Mouse (Mus musculus) WW6 (cell line): ENCODE data around the gene Wbp4.
"Not testable (repeated sequence)": the region's sequence is repeated elsewhere in the genome, so short reads cannot be mapped to it uniquely, and the experiment has no call there.

Experiments used
- DNase-seq: peaks from one replicate; pipeline ENCODE4 v3.0.0-alpha.2; 2013; ENCODE audit warnings: low read depth, low spot score

The Wbp4 gene

DNA sequence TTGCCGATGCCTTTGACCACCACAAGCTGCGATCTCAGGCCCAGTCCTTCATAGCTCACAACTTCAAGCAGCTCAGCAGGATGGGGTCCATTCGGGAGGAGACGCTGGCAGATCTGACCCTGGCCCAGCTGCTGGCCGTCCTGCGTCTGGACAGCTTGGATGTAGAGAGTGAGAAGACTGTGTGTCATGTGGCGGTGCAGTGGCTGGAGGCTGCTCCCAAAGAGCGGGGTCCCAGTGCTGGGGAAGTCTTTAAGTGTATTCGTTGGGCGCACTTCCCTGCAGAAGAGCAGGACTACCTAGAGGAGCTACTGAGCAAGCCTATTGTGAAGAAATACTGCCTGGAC is 28.8 kb downstream of the Wbp4 start:
- DNase-seq = not testable (repeated sequence)

DNA sequence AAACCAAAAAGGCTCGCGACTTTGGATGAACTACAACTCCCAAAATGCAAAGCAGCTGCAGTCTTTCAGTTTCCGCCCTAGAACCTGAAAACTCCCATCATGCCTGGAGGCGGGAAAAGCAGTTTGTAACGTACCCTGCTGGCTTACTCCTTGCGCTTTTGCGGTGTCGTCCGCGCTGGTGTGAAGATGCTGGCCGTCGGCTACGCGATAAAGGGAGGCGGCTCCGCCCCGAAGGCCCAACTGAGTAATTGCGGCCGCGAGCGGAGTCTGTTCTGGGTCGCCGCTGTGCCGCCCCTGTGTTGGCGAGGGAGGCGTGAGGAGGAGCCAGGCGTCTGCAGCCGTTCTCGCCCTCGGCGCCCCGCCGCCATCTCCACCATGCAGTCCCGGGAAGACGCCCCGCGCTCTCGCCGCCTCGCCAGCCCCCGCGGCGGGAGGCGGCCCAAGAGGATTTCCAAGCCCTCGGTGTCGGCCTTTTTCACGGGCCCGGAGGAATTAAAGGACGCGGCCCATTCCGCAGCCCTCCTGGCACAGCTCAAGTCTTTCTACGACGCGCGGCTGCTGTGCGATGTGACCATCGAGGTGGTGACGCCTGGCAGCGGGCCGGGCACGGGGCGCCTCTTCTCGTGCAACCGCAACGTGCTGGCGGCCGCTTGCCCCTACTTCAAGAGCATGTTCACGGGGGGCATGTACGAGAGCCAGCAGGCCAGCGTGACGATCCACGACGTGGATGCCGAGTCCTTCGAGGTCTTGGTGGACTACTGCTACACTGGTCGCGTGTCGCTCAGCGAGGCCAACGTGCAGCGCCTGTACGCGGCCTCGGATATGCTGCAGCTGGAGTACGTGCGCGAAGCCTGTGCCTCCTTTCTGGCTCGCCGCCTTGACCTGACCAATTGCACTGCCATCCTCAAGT is 29.4 kb downstream of the Wbp4 start, which contains the start of gene Kbtbd6:
Gene Kbtbd6, plus strand, starts transcription at position 155 of the 910 bp plus-strand sequence.
- peak; percentile 77 for DNase-seq

DNA sequence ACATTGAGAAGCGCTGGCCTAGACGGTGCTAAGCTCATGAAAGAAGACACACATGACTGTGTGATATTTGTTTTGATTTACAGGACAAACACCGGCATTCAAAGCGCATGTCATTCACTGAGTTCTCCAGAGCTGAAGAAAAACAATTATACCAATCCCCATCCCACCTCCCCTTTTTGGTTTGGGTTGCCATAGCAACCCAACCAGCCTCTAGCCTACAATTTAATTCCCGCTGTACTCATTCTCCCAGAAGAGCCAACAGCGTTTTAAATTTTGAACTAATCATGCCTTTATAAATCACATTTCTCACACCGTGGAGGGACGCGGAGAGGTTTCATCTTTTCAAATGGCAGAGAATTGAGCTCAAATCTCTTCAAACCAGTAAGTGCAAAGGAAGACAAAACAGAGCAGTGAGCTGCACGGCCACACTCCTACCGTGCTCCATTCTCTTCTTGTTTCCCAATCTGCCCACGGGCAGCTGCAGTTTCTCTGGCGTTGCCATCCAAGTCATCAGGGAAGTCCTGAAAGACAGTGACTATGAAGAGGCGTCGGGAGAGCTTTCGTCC is 36.2 kb downstream of the Wbp4 start:
- no peak for DNase-seq

DNA sequence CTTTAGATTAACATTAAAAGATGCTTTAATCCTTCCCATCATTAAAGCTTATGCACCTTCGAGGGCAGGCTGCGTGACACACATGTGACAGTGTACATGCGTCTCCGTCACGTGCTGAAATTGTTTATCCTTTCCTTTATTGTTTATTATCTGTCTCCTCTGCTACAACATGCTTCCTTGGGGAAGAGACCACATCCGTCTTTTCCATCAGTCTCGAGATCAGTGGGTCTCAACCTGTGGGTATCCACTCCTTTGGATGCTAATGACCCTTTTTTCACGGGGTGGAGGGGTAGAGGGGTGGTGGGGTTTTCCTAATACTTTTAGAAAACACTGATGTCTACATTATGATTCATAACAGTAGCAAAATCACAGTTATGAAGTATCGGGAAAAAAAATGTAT is 36.7 kb downstream of the Wbp4 start:
- DNase-seq = no peak

DNA sequence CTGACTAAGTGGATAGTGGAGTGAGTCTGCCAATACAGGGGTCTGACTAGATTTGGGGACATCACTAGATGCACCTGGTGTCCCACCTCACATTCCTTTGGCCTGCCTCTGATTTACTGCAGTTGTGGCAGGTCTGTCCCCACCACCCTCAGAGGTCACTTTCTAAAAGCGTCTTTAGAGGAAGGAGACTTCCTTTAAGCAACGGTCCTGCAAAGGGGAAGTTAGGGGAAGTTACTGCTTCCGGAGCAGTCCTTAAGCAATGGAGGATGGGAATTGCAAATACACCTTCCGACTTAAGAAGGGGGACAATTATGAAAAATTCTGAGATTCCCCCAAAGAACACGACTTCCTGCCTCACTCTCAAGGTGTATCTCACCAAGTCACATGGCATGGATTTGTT is 39.9 kb downstream of the Wbp4 start:
- no peak for DNase-seq

DNA sequence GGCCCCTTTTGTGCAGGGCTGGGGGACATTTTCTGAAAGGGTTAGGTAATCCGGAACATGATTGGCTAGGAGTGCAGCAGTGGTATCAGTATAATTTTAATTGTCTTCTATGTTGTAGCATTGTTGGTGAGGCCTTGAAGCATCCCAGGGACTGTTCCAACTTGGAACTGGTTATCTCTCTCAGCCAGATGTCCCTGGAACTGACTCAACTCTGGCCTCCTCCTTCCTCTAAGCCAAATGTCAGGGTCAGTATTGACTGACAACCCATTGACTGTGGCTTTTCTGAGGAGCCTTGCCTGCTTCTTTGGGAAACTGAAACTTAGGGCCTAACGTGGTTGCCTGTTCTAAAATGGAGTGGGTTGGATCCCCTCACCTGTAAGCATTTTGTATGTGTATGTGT is 40.7 kb downstream of the Wbp4 start:
- DNase-seq = no peak

DNA sequence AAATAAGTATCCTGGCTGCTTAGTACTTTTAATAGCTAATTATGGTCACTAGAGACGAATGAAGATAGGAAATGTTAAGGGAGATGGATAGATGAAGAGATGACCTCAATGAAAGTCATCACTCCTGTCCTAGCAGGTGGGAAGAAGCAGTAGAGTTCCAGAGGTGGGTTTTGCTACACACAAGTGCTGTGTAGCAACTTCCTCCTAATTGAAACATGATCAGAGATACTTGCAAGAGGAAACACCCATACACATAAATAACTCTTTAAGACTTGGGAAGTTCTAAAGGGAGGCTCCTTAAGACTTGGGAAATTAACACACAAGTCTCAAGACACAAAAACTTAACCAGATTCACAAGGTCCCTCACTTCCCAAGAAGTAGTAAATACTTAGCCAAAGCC is 47.3 kb downstream of the Wbp4 start:
- DNase-seq = no peak

DNA sequence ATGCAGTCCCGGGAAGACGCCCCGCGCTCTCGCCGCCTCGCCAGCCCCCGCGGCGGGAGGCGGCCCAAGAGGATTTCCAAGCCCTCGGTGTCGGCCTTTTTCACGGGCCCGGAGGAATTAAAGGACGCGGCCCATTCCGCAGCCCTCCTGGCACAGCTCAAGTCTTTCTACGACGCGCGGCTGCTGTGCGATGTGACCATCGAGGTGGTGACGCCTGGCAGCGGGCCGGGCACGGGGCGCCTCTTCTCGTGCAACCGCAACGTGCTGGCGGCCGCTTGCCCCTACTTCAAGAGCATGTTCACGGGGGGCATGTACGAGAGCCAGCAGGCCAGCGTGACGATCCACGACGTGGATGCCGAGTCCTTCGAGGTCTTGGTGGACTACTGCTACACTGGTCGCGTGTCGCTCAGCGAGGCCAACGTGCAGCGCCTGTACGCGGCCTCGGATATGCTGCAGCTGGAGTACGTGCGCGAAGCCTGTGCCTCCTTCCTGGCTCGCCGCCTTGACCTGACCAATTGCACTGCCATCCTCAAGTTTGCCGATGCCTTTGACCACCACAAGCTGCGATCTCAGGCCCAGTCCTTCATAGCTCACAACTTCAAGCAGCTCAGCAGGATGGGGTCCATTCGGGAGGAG is 54.5 kb downstream of the Wbp4 start:
- DNase-seq = not testable (repeated sequence)

DNA sequence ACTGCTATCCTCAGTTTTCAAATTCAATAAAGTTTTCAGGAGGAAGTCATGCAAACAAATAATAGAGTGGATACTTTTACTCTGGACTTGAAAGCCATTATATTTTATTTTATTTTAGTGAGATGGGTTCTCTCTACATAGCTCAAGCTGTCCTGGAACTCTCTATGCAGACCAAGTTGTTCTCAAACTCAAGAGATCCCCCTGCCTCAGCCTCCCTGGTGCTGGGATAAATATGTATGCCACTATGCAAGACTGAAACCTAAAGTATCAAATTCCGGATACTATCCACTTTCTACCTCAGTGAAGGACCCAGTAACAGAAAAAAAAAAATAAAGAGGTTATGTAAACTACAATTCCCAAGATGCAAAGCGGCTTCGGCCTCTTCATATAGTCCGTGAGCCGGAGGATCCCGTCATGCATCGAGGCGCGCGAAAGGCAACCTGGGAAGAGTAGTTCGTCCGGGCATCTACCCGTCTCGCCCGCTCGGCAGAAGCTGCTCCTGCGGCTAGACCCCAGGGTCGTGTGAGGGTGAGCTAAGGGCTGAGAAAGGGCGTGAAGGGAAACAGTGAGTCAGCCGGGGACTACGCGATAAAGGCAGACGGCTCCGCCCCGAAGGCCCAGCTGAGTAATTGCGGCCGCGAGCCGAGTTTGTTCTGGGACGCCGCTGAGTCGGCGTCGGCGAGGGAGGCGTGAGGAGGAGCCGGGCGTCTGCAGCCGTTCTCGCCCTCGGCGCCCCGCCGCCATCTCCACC is 55.2 kb downstream of the Wbp4 start, which contains the start of gene Kbtbd7:
Gene Kbtbd7, plus strand, starts transcription at position 533 of the 751 bp plus-strand sequence.
- DNase-seq = peak; percentile 88

DNA sequence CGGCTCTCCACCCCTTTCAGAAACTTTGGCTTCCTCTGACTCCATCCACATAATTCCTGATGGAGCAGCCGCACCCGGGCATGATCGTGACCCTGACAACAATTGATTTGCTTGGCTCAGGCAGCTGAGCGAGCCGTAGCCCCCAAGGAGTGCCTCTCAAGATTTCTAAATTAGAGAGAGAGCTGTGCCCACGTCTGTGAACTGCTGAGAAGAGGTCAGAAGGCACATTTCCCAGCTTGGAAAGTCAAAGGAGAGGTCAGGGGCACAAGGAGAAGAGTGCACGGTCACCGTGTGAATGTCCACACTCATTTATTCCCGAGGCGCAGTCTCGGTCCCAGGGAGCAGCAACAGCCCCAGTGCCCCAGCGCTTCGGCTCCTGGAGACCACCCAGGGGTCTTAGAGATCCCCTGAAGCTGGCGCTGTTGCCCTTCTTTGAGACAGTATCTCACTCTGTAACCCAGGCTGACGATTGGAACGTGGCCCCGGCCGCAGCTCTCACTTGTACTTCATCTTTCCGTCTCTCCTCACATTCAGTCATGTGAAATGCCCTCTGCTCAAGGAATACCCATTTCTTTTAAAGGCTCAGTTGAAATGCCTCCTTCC is 61.1 kb downstream of the Wbp4 start:
- DNase-seq = no peak

DNA sequence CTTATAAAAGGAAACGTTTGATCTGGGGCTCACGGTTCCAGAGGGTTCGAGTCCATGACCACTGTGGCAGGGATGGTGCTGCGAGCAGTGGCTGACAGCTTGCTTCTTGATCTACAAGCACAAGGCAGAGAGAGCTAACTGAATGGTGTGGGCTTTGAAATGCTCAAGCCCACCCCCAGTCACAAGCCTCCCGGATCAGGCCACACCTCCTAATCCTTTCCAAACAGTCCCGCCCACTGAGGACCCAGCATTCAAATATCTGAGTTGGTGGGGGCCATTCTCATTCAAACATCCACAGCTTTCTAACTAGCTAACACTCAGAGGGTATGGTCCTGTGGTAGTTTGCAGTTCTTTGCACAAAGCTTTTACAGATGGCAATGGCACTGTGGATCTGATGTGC is 68.2 kb downstream of the Wbp4 start:
- DNase-seq = no peak

DNA sequence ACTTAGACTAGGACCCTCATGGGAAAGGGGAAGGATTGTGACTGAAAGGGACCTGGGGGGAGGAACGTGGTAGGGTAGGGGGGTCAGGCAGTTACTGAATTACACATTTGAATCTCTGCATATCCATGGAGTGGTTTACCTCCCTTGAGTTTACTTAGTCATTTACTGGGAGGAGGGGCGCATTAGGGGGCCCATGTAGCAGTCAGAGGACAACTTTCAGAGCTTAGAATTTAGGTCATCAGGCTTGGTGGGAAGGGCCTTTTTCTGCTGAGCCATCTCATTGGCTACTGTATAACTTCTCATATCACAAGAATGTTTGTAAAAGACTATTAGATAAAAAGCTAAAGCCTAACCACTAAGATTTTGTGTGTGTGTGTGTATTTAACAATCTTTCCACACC is 70.7 kb downstream of the Wbp4 start:
- DNase-seq = no peak
